ENCODE assay signal across 8 mouse cellular contexts in the genomic region with DNA sequence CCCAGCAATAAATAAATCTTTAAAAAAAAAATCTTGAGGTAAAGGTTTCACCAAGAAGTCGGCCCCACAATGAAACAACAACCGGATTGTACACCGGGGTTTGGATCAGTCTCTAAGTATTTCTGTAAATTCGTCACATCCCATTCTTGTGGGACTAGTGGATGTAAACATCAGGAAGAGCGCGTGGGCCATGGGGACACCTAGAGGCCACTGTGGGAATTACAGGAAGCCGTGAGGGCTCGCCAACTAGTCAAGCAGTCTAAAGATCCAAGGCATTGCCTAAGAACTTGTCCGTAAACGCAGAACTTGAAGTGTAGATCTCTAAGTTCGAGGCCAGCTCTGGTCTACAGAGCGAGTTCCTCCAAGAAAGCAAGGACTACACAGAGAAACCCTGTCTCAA. TPM values are rescaled to one million over a fixed set of nuclear protein-coding genes. Genes with fewer than 3 reads are reported as not detected.
DNase-seq lines count a peak whose midpoint lies in the region; ATAC-seq and TF ChIP-seq lines count a peak whose summit lies in the region.

No protein-coding gene starts in this region.

- peak; percentile 77 for DNase-seq in intestine, embryonic 14.5 days (ENCODE audit: low spot score)
- DNase-seq in CH12.LX (ENCODE audit: extremely low read depth): peak; percentile 38
- peak; percentile 75 for DNase-seq in adrenal gland, postnatal 14 days
- DNase-seq in embryonic facial prominence, embryonic 14.5 days (ENCODE audit: low spot score): peak; percentile 57
- DNase-seq in left cerebral cortex, postnatal 14 days (ENCODE audit: low spot score in 2 of 2): peak; percentile 57 to 59
- DNase-seq in natural killer cell, adult 2 months (ENCODE audit: low spot score in 2 of 2): peak; percentile 30 to 45
- no peak for DNase-seq in ovary, postnatal 10 days (ENCODE audit: low spot score)

- dilution Hi-C loops in CH12.LX (cut with MboI; ENCODE audit: extremely low pct_ligation_motif_present, extremely low pct_unique_long_range_greater_than_20kb, low sequenced_read_pairs): no loop called here

- intact Hi-C loops in left cerebral cortex, postnatal 14 days (cut with DNase I): no loop called here

- H3K27ac ChIP-seq in intestine, embryonic 14.5 days (ENCODE audit: low read depth): no peak overlapping the region
- H3K27ac ChIP-seq in intestine, embryonic 15.5 days: no peak overlapping the region
- H3K27ac ChIP-seq in CH12.LX (ENCODE audit: insufficient read depth, low read depth): no peak overlapping the region
- H3K27ac ChIP-seq in embryonic facial prominence, embryonic 14.5 days (replicated peaks; ENCODE audit: low read depth, low read length): no peak overlapping the region

- no peak for TF ChIP-seq EP300 in CH12.LX (IDR thresholded peaks at IDR 0.05; ENCODE audit: low read length)

- H3K79me2 ChIP-seq in CH12.LX (replicated peaks; ENCODE audit: control insufficient read depth, extremely low read depth, insufficient read depth, poor library complexity, severe bottlenecking): peaks cover 3% of the 10 kb centered on the region

- TF ChIP-seq CTCF in CH12.LX (conservative IDR thresholded peaks at IDR 0.05 in 1 of 2, IDR thresholded peaks at IDR 0.05 in 1 of 2; ENCODE audit: low read depth in 2 of 2, low read length in 2 of 2): peak; percentile 43 to 62

- 36% methylated on average over 12 of the region's 12 CpGs for WGBS in intestine, embryonic 14.5 days
- WGBS in intestine, embryonic 15.5 days: 37% methylated on average over 12 of the region's 12 CpGs
- 36% methylated on average over 12 of the region's 12 CpGs for WGBS in embryonic facial prominence, embryonic 14.5 days

- no peak for ATAC-seq in intestine, embryonic 14.5 days (replicated peaks; ENCODE audit: low FRiP score, low TSS enrichment, low read depth)
- no peak for ATAC-seq in intestine, embryonic 15.5 days
- ATAC-seq in embryonic facial prominence, embryonic 14.5 days (ENCODE audit: low read depth): no peak

- in situ Hi-C loops in CH12.LX (cut with MboI; ENCODE audit: low pct_ligation_motif_present, low pct_unique_long_range_greater_than_20kb, low sequenced_read_pairs): no loop called here

- no peak overlapping the region for H3K4me2 ChIP-seq in intestine, embryonic 14.5 days (ENCODE audit: low read length)
- no peak overlapping the region for H3K4me2 ChIP-seq in intestine, embryonic 15.5 days (replicated peaks)
- H3K4me2 ChIP-seq in CH12.LX (ENCODE audit: insufficient read depth, low read depth, poor library complexity, severe bottlenecking): no peak overlapping the region
- no peak overlapping the region for H3K4me2 ChIP-seq in embryonic facial prominence, embryonic 14.5 days (ENCODE audit: low read depth, low read length)

- no peak overlapping the region for H3K4me3 ChIP-seq in intestine, embryonic 14.5 days (ENCODE audit: low read depth, low read length)
- no peak overlapping the region for H3K4me3 ChIP-seq in intestine, embryonic 15.5 days (replicated peaks)
- H3K4me3 ChIP-seq in CH12.LX (replicated peaks in 1 of 3; ENCODE audit: low read depth in 2 of 3, low read length in 2 of 3, poor library complexity in 1 of 3): no peak overlapping the region
- H3K4me3 ChIP-seq in embryonic facial prominence, embryonic 14.5 days (ENCODE audit: low read depth, low read length): no peak overlapping the region

- no peak for TF ChIP-seq POLR2A in CH12.LX (IDR thresholded peaks at IDR 0.05; ENCODE audit: low read depth, low read length)

- peaks cover 26% of the 10 kb centered on the region for H3K36me3 ChIP-seq in intestine, embryonic 14.5 days (ENCODE audit: control insufficient read depth, insufficient read depth, low read length)
- H3K36me3 ChIP-seq in intestine, embryonic 15.5 days: peaks cover 5% of the 10 kb centered on the region; the same call in 1 of the 2 replicates
- H3K36me3 ChIP-seq in CH12.LX (replicated peaks in 1 of 2; ENCODE audit: control insufficient read depth in 1 of 2, insufficient read depth in 1 of 2, low read length in 1 of 2): peaks cover 4 to 32% of the 10 kb centered on the region in 2 experiments
- H3K36me3 ChIP-seq in embryonic facial prominence, embryonic 14.5 days (ENCODE audit: control insufficient read depth, insufficient read depth, low read length): peaks cover 12% of the 10 kb centered on the region

- H3K4me1 ChIP-seq in intestine, embryonic 14.5 days (replicated peaks; ENCODE audit: control insufficient read depth, insufficient read depth, low read length): peaks cover 7% of the 10 kb centered on the region; the same call in 1 of the 2 replicates
- peaks cover 3% of the 10 kb centered on the region; the same call in 1 of the 2 replicates for H3K4me1 ChIP-seq in intestine, embryonic 15.5 days (replicated peaks)
- H3K4me1 ChIP-seq in CH12.LX (ENCODE audit: control insufficient read depth in 1 of 2, insufficient read depth in 2 of 2): peaks cover 0 to 31% of the 10 kb centered on the region in 2 experiments; a peak in 3 of 4 replicates
- H3K4me1 ChIP-seq in embryonic facial prominence, embryonic 14.5 days (ENCODE audit: control insufficient read depth, insufficient read depth, low read length): peaks cover 8% of the 10 kb centered on the region; the same call in 1 of the 2 replicates

- H3K9me3 ChIP-seq in intestine, embryonic 14.5 days (ENCODE audit: control insufficient read depth, low read length): no peaks in the 10 kb centered on the region
- no peaks in the 10 kb centered on the region for H3K9me3 ChIP-seq in intestine, embryonic 15.5 days
- H3K9me3 ChIP-seq in CH12.LX (replicated peaks; ENCODE audit: low read length): no peaks in the 10 kb centered on the region
- H3K9me3 ChIP-seq in embryonic facial prominence, embryonic 14.5 days (ENCODE audit: control insufficient read depth, low read length): no peaks in the 10 kb centered on the region

- H3K9ac ChIP-seq in intestine, embryonic 14.5 days (ENCODE audit: low read length): no peak overlapping the region
- H3K9ac ChIP-seq in intestine, embryonic 15.5 days: no peak overlapping the region
- H3K9ac ChIP-seq in CH12.LX (ENCODE audit: insufficient read depth, low read depth): no peak overlapping the region
- H3K9ac ChIP-seq in embryonic facial prominence, embryonic 14.5 days (ENCODE audit: low read depth, low read length): no peak overlapping the region

- no peaks in the 10 kb centered on the region for H3K27me3 ChIP-seq in intestine, embryonic 14.5 days (replicated peaks; ENCODE audit: control insufficient read depth, insufficient read depth, low read length)
- H3K27me3 ChIP-seq in intestine, embryonic 15.5 days (replicated peaks): no peaks in the 10 kb centered on the region
- H3K27me3 ChIP-seq in CH12.LX (replicated peaks): no peaks in the 10 kb centered on the region
- 0 out of 2 replicates have a peak, but pooled peaks cover 4% of the 10 kb centered on the region for H3K27me3 ChIP-seq in embryonic facial prominence, embryonic 14.5 days (replicated peaks; ENCODE audit: control insufficient read depth, insufficient read depth, low read length)

- peak; percentile 52 for TF ChIP-seq RAD21 in CH12.LX (IDR thresholded peaks at IDR 0.05; ENCODE audit: low read depth, low read length)

TF ChIP-seq in CH12.LX, 34 proteins besides CTCF, POLR2A, EP300 and RAD21:
- TF ChIP-seq SMC3 (IDR thresholded peaks at IDR 0.05; ENCODE audit: low read depth, low read length) (peak; percentile 24), NELFE (IDR thresholded peaks at IDR 0.05; ENCODE audit: low read depth, low read length) (no peak)

RNA-seq across cellular contexts. Expression of a gene that starts 2.0 kb away (rescaled TPM):
- 6.3 and 6.4 TPM in 2 replicates for polyA plus RNA-seq in intestine, embryonic 14.5 days (2014; fragmentation: Nextera tagmentation; extraction: Ambion mirVana)
- polyA plus RNA-seq in intestine, embryonic 15.5 days (2015; fragmentation: Nextera tagmentation; extraction: Ambion mirVana): 5.4 and 5.6 TPM in 2 replicates
- total RNA-seq in CH12.LX (2012; rRNA removed): 37.2 and 37.6 TPM in 2 replicates
- 50.5 and 53.8 TPM in 2 replicates for total RNA-seq in CH12.LX (2014; rRNA removed)
- 85.7 and 88.6 TPM in 2 replicates for polyA plus RNA-seq in CH12.LX (2012; ENCODE audit: insufficient read length, low read depth)
- total RNA-seq in adrenal gland, postnatal 14 days (2021): 10.6 and 13.8 TPM in 2 replicates
- polyA plus RNA-seq in embryonic facial prominence, embryonic 14.5 days (2014; fragmentation: Nextera tagmentation; extraction: Ambion mirVana): 9.5 and 10.0 TPM in 2 replicates
- 1 to 10 TPM; 4.2 to 6.8 TPM for total RNA-seq in left cerebral cortex, postnatal 14 days (2021)

RNA-seq across cellular contexts. Expression of a gene that starts 42.7 kb away (rescaled TPM):
- polyA plus RNA-seq in intestine, embryonic 14.5 days (2014; fragmentation: Nextera tagmentation; extraction: Ambion mirVana): 42.4 and 44.3 TPM in 2 replicates
- polyA plus RNA-seq in intestine, embryonic 15.5 days (2015; fragmentation: Nextera tagmentation; extraction: Ambion mirVana): 45.5 and 48.0 TPM in 2 replicates
- total RNA-seq in CH12.LX (2012; rRNA removed) (22.3 and 23.0 TPM in 2 replicates), CH12.LX (2014; rRNA removed) (25.7 and 26.5 TPM in 2 replicates)
- 19.5 and 21.2 TPM in 2 replicates for polyA plus RNA-seq in CH12.LX (2012; ENCODE audit: insufficient read length, low read depth)
- total RNA-seq in adrenal gland, postnatal 14 days (2021): 40.7 and 42.9 TPM in 2 replicates
- polyA plus RNA-seq in embryonic facial prominence, embryonic 14.5 days (2014; fragmentation: Nextera tagmentation; extraction: Ambion mirVana): 30.0 and 31.1 TPM in 2 replicates
- 10 to 100 TPM; 59.5 to 64.6 TPM for total RNA-seq in left cerebral cortex, postnatal 14 days (2021)
